Mouse (Mus musculus) limb, embryonic 12.5 days (tissue): ENCODE results near the gene Gm9049. TPM values are rescaled to one million over a fixed set of nuclear protein-coding genes. Genes with fewer than 3 reads are reported as not detected.

ENCODE experiments used
- polyA plus RNA-seq: library from polyadenylated mRNA; unstranded; fragments of >200 nt; fragmentation: Nextera tagmentation; extraction: Ambion mirVana; gene quantifications from 2 replicates; pipeline ENCODE4 v1.2.1, GENCODE M21; 2016

The Gm9049 gene
- polyA plus RNA-seq, 1 experiment from 2014 or later: not detected

Other genes with a start within 250 kb of the Gm9049 start
- gene Mdm1, start 212.3 kb downstream of the Gm9049 start, polyA plus RNA-seq: 55.0 and 64.0 TPM in 2 replicates
- not detected in 2 replicates for gene Il22, start 149.2 kb downstream of the Gm9049 start, polyA plus RNA-seq
- gene Gm32717, start 113.3 kb downstream of the Gm9049 start, polyA plus RNA-seq: 0.10 and 0.14 TPM in 2 replicates
- gene Gm32802, start 95.4 kb downstream of the Gm9049 start, polyA plus RNA-seq: 0.10 and 0.14 TPM in 2 replicates
- gene Iltifb, start 59.1 kb downstream of the Gm9049 start, polyA plus RNA-seq: not detected in 2 replicates
- gene Gm9040, start 27.1 kb downstream of the Gm9049 start, polyA plus RNA-seq: not detected in 2 replicates
- gene Gm9044, start 21.7 kb downstream of the Gm9049 start, polyA plus RNA-seq: not detected in 2 replicates
- gene Gm9045, start 16.3 kb downstream of the Gm9049 start, polyA plus RNA-seq: 0.10 TPM in 1 of 2 replicates, not detected in the other
- gene Gm9046, start 10.8 kb downstream of the Gm9049 start, polyA plus RNA-seq: not detected in 2 replicates
- not detected in 2 replicates for gene Gm9048, start 5.4 kb downstream of the Gm9049 start, polyA plus RNA-seq
- gene Ifng, start 86.9 kb upstream of the Gm9049 start, polyA plus RNA-seq: not detected in 2 replicates